Mouse (Mus musculus): ENCODE data around the gene Tut7. TPM values are rescaled to one million over a fixed set of nuclear protein-coding genes. Genes with fewer than 3 reads are reported as not detected.
"Not testable (repeated sequence)": the region's sequence is repeated elsewhere in the genome, so short reads cannot be mapped to it uniquely, and the experiment has no call there.

Gene Tut7
- polyA plus RNA-seq, 1 experiment from 2014 or later, result 44.3 TPM

- peak; percentile 78 for DNase-seq
- Histone ChIP-seq H3K4me2 (no peak overlapping the region), H3K36me3 (ENCODE audit: insufficient read depth) (no peaks in the 10 kb centered on the region), H3K9ac (no peak overlapping the region), H3K27ac (ENCODE audit: low read depth) (no peak overlapping the region), H3K9me3 (ENCODE audit: low read depth, low read length) (peaks cover 4% of the 10 kb centered on the region; the same call in 1 of the 2 replicates), H3K4me3 (ENCODE audit: low read depth, low read length) (no peak overlapping the region), H3K27me3 (ENCODE audit: insufficient read depth, low read length) (peaks cover 9% of the 10 kb centered on the region; the same call in 1 of the 2 replicates), H3K4me1 (ENCODE audit: insufficient read depth) (no peaks in the 10 kb centered on the region)
- peak; percentile 89 for TF ChIP-seq CTCF (IDR thresholded peaks at IDR 0.05; ENCODE audit: low read depth)
- 0 out of 2 replicates have a peak, but pooled peaks have one; percentile 32 for ATAC-seq (ENCODE audit: insufficient read depth)
- WGBS, result 51% methylated on average over 20 of the region's 20 CpGs
Measured at GRCm38 (mm10) chr13:59856286-59857070, 33.5 kb upstream of the Tut7 start.

DNA sequence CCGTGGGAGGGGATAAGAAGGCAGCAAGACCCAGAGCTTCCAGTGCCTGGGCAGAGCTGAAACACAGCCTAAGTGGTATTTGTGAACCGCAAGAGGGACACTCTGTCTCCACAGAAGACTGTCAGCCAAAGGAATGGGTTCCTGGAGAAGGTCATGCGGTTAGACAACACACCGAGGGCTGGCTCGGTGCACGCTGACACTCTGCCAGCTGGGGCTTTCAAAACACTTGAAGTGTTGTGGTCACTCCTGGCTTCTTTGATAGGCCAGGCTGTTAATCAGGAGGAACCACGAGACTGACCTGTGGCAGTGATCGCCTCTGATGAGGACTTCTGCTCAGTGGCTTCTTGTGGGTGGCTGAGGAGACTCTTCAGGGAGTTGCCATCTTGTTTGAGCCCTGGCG, 30.5 kb upstream of the Tut7 start:
- no peaks in the 10 kb centered on the region for H3K36me3 ChIP-seq (ENCODE audit: insufficient read depth)
- TF ChIP-seq CTCF (IDR thresholded peaks at IDR 0.05; ENCODE audit: low read depth), result no peak
- WGBS, result 35% methylated on average over 9 of the region's 9 CpGs
- no peak overlapping the region for H3K4me3 ChIP-seq (ENCODE audit: low read depth, low read length)
- DNase-seq (no peak), ATAC-seq (ENCODE audit: insufficient read depth) (no peak)
- peaks cover 9% of the 10 kb centered on the region; the same call in 1 of the 2 replicates for H3K27me3 ChIP-seq (ENCODE audit: insufficient read depth, low read length)
- H3K4me1 ChIP-seq (ENCODE audit: insufficient read depth), result no peaks in the 10 kb centered on the region
- no peak overlapping the region for H3K4me2 ChIP-seq
- no peak overlapping the region for H3K27ac ChIP-seq (ENCODE audit: low read depth)
- H3K9me3 ChIP-seq (ENCODE audit: low read depth, low read length), result peaks cover 4% of the 10 kb centered on the region; the same call in 1 of the 2 replicates
- H3K9ac ChIP-seq, result no peak overlapping the region

- no peak overlapping the region for H3K9ac ChIP-seq
- no peaks in the 10 kb centered on the region for H3K36me3 ChIP-seq (ENCODE audit: insufficient read depth)
- no peak overlapping the region for H3K4me2 ChIP-seq
- no peaks in the 10 kb centered on the region for H3K9me3 ChIP-seq (ENCODE audit: low read depth, low read length)
- no peak for ATAC-seq (ENCODE audit: insufficient read depth)
- H3K4me1 ChIP-seq (ENCODE audit: insufficient read depth), result no peaks in the 10 kb centered on the region
- TF ChIP-seq CTCF (IDR thresholded peaks at IDR 0.05; ENCODE audit: low read depth), result no peak
- H3K27me3 ChIP-seq (ENCODE audit: insufficient read depth, low read length), result peaks cover 4% of the 10 kb centered on the region; the same call in 1 of the 2 replicates
- DNase-seq, result no peak
- WGBS, result 55% methylated on average over 10 of the region's 10 CpGs
- H3K4me3 ChIP-seq (ENCODE audit: low read depth, low read length), result no peak overlapping the region
- no peak overlapping the region for H3K27ac ChIP-seq (ENCODE audit: low read depth)
Measured at GRCm38 (mm10) chr13:59850373-59850772, 27.4 kb upstream of the Tut7 start.

DNA sequence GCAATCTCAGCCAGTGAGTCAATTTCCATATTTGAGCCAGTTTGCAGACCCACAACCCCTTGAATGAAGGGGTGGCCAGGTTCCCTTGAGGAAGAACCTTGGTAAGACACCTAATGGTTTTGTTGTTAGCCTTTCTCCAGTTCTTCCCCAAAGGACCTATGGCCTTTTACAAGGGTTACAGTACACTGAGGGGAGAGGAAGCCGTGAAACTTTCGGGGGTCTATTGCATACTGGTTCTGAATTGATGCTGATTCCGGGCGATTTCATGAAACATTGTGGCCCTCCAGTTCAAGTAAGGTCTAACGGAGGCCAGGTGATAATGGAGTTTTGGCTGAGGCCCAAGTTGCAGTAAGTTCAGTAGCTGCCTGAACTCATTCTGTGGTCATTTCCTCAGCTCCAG, 21.7 kb upstream of the Tut7 start:
- H3K4me1 ChIP-seq (ENCODE audit: insufficient read depth), result no peaks in the 10 kb centered on the region
- ATAC-seq (ENCODE audit: insufficient read depth) (no peak), DNase-seq (no peak)
- no peaks in the 10 kb centered on the region for H3K9me3 ChIP-seq (ENCODE audit: low read depth, low read length)
- H3K27me3 ChIP-seq (ENCODE audit: insufficient read depth, low read length), result no peaks in the 10 kb centered on the region
- H3K4me3 ChIP-seq (ENCODE audit: low read depth, low read length), result no peak overlapping the region
- H3K9ac ChIP-seq, result no peak overlapping the region
- no peak overlapping the region for H3K4me2 ChIP-seq
- no peak for TF ChIP-seq CTCF (IDR thresholded peaks at IDR 0.05; ENCODE audit: low read depth)
- H3K27ac ChIP-seq (ENCODE audit: low read depth), result no peak overlapping the region
- H3K36me3 ChIP-seq (ENCODE audit: insufficient read depth), result no peaks in the 10 kb centered on the region
- WGBS, result 82% methylated on average over 5 of the region's 5 CpGs

GRCm38 (mm10) chr13:59843976-59844375, 21.0 kb upstream of the Tut7 start:
- Histone ChIP-seq H3K9me3 (ENCODE audit: low read depth, low read length) (no peaks in the 10 kb centered on the region), H3K27ac (ENCODE audit: low read depth) (no peak overlapping the region), H3K4me2 (no peak overlapping the region), H3K9ac (no peak overlapping the region), H3K4me1 (ENCODE audit: insufficient read depth) (no peaks in the 10 kb centered on the region), H3K27me3 (ENCODE audit: insufficient read depth, low read length) (no peaks in the 10 kb centered on the region), H3K4me3 (ENCODE audit: low read depth, low read length) (no peak overlapping the region), H3K36me3 (ENCODE audit: insufficient read depth) (no peaks in the 10 kb centered on the region)
- TF ChIP-seq CTCF (IDR thresholded peaks at IDR 0.05; ENCODE audit: low read depth), result no peak
- DNase-seq, result no peak
- no peak for ATAC-seq (ENCODE audit: insufficient read depth)
- 83% methylated on average over 5 of the region's 5 CpGs for WGBS

- H3K36me3 ChIP-seq (ENCODE audit: insufficient read depth), result no peaks in the 10 kb centered on the region
- peak; percentile 50; the same call in 1 of the 2 replicates for ATAC-seq (ENCODE audit: insufficient read depth)
- peak overlapping the region; percentile 31 for H3K4me2 ChIP-seq
- H3K9me3 ChIP-seq (ENCODE audit: low read depth, low read length), result no peaks in the 10 kb centered on the region
- WGBS, result 30% methylated on average over 16 of the region's 16 CpGs
- no peaks in the 10 kb centered on the region for H3K4me1 ChIP-seq (ENCODE audit: insufficient read depth)
- no peak overlapping the region for H3K4me3 ChIP-seq (ENCODE audit: low read depth, low read length)
- no peaks in the 10 kb centered on the region for H3K27me3 ChIP-seq (ENCODE audit: insufficient read depth, low read length)
- peak; percentile 94 for TF ChIP-seq CTCF (IDR thresholded peaks at IDR 0.05; ENCODE audit: low read depth)
- no peak overlapping the region for H3K27ac ChIP-seq (ENCODE audit: low read depth)
- H3K9ac ChIP-seq, result no peak overlapping the region
- peak; percentile 96 for DNase-seq
Measured at GRCm38 (mm10) chr13:59842226-59843210, 19.6 kb upstream of the Tut7 start.

DNA sequence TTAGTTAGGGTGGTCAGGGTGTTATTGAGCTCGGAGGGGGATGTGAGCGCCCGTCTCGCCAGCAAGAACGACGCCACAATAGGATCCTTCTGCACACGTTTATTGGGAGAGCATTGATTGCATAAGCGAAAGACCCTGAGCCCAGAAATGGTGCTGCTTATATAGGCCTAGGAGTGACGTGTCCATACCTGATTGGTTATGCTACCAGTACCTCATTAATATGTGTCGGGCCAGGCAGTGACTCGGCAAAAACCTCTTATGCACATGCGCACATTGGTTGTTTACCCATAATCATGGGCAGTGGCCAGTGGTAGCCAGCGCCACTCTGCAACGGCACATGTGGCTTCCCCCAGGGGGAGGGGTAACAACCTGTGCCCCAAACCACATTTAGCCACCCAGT, 18.8 kb upstream of the Tut7 start:
- ATAC-seq (ENCODE audit: insufficient read depth); H3K4me1 ChIP-seq (ENCODE audit: insufficient read depth); H3K36me3 ChIP-seq (ENCODE audit: insufficient read depth); DNase-seq; H3K4me3 ChIP-seq (ENCODE audit: low read depth, low read length); H3K9me3 ChIP-seq (ENCODE audit: low read depth, low read length); H3K27me3 ChIP-seq (ENCODE audit: insufficient read depth, low read length); H3K9ac ChIP-seq; H3K27ac ChIP-seq (ENCODE audit: low read depth); H3K4me2 ChIP-seq: not testable (repeated sequence)
- WGBS, result 83% methylated on average over 11 of the region's 14 CpGs
